Mouse (Mus musculus) CD8-positive naive resting alpha-beta T cell, adult 2 months (primary cell): Measurements from ENCODE around the gene Gm3106.
"Not testable (repeated sequence)": the region's sequence is repeated elsewhere in the genome, so short reads cannot be mapped to it uniquely, and the experiment has no call there.

Experiments
- DNase-seq, 2 experiments: peaks; one replicate each; pipeline ENCODE4 v3.0.0; 2022; ENCODE audit warnings: low read depth in 2 of 2, low spot score in 2 of 2

Gm3106 gene

GRCm38 (mm10) chr5:94217705-94218104 is at the start of gene Gm3106:
Gene Gm3106, plus strand, starts transcription at chr5:94218005.
- DNase-seq = not testable (repeated sequence)
